Mouse (Mus musculus) left cerebral cortex, adult 2 months (tissue): ENCODE data around the gene Rtbdn. TPM values are rescaled to one million over a fixed set of nuclear protein-coding genes. Genes with fewer than 3 reads are reported as not detected.
A peak's percentile ranks its signal among the peaks of the same experiment; 100 is the strongest.

Experiments used
- DNase-seq, 2 experiments: peaks; one replicate each; pipeline ENCODE4 v3.0.0; 2021 to 2022; ENCODE audit warnings: low spot score in 2 of 2, mixed read lengths in 1 of 2; ENCODE audit errors: extremely low spot score in 1 of 2
- H3K27ac ChIP-seq: fragments of 200-600 bp; 2 replicates; pipeline ENCODE4 v1.8.1; 2022
- H3K4me3 ChIP-seq: fragments of 200-600 bp; 2 replicates; pipeline ENCODE4 v1.8.1; 2022
- CTCF ChIP-seq: fragments of 200-600 bp; IDR thresholded peaks from 2 replicates; pipeline ENCODE4 v1.8.1; 2022; ENCODE audit warnings: antibody characterized with exemption, mild to moderate bottlenecking, moderate library complexity
- intact Hi-C: fragments of 180-260 bp; cut with DNase I; formaldehyde crosslinking; loops from one replicate; pipeline ENCODE4 v1.15.1; 2025
- microRNA-seq, 2 experiments: library from miRNA; unstranded; fragments of <30 nt; microRNA quantifications; one replicate each; pipeline ENCODE4 v1.2.0; 2021
- total RNA-seq, 2 experiments: library from RNA; stranded (reverse); gene quantifications; 2 replicates each; pipeline ENCODE4 v1.2.3; 2021

Rtbdn gene
- total RNA-seq, 2 experiments from 2014 or later, result 1.1 to 1.2 TPM

DNA sequence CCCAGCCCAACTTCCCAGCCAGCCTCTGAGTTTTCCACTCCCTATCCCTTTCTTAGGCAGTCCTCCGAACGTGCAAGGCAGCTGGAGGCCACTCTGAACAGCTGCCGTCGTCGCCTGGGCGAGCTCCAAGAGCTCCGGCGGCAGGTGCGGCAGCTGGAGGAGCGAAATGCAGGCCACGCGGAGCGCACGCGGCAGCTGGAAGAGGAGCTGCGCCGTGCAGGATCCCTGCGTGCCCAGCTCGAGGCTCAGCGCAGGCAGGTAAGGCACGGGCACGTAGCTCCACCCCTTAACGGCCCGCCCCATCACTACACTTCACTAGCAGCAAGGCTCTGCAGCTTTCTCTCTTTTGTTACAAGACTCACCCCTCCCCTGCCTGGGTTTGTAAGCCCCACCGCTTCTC lies 48.9 kb downstream of the Rtbdn start:
- intact Hi-C loops, result no loop called here
- no peak for DNase-seq

DNA sequence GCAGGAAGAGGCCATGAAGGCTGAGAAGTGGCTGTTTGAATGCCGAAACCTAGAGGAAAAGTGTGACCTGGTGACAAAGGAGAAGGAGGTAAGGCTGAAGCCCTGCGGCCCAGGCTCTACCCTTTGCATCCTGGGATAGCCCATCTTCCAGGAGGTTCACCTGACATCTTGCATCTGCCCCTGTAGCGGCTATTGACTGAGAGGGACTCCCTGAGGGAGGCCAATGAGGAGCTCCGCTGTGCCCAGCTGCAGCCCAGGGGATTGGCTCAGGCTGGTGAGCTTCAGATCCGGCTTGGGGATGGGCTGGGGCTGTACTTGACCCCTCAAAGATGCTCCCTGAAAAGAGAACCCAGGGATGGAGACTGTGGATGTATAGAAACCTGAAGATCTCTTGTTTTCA lies 50.2 kb downstream of the Rtbdn start:
- Histone ChIP-seq H3K4me3 (no peak overlapping the region), H3K27ac (no peak overlapping the region)
- TF ChIP-seq CTCF, result no peak
- intact Hi-C loops, result no loop called here
- DNase-seq, result no peak

More for the DNA sequence above, 48.9 kb downstream of the Rtbdn start:
- H3K27ac ChIP-seq, result no peak overlapping the region
- H3K4me3 ChIP-seq, result no peak overlapping the region
- no peak for TF ChIP-seq CTCF

DNA sequence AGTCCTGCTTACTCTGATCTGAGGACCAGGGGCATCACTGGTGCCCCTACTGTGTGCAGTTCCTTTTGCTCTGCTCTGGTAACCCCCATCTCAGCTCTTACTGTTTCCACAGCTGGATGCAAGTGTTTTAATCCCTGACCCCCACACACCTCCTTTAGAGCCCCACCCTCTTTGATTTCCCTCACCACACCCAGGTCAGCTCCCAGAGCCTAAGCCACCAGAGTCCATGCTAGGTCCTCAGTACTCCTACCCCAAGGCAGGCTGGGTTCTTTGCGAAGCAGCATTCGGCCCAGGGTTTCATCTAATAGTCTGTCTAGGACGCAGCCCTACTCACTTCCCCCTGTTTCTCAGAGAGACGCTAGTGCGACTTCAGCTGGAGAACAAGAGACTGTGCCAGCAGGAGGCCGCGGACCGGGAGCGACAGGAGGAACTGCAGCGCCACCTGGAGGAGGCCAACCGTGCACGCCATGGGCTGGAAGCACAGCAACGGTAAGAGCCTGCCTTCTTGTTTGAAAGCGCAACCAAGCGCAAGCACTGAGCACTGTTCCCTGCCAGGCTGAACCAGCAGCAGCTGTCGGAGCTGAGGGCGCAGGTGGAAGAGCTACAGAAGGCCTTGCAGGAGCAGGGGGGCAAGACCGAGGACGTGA lies 51.0 kb downstream of the Rtbdn start:
- no peak overlapping the region for H3K27ac ChIP-seq
- no peak overlapping the region for H3K4me3 ChIP-seq
- intact Hi-C loops, result no loop called here
- TF ChIP-seq CTCF, result peak; percentile 97
- DNase-seq, result peak; percentile 87 to 94

Small RNAs within 50 kb of the gene (microRNA-seq; reads per million reads assigned to microRNA genes)
- 1.2 to 2.9 reads per million in 2 experiments for gene Gm24197

Other genes starting within 250 kb of the Rtbdn start
- gene Lyl1, start 245.5 kb upstream of the Rtbdn start, total RNA-seq, result 1 to 10 TPM; 1.6 to 2.6 TPM
- gene G430095P16Rik, start 224.0 kb upstream of the Rtbdn start, total RNA-seq, result not detected
- 100 to 1,000 TPM; 347 to 350 TPM for gene Nfix, start 146.6 kb upstream of the Rtbdn start, total RNA-seq
- 10 to 100 TPM in 1 of 2 experiments, 1 to 10 TPM in 1; 9.7 to 11.1 TPM for gene Dand5, start 124.2 kb upstream of the Rtbdn start, total RNA-seq
- gene Gadd45gip1, start 115.5 kb upstream of the Rtbdn start, total RNA-seq, result 10 to 100 TPM; 23.9 to 25.8 TPM
- gene Rad23a, start 106.3 kb upstream of the Rtbdn start, total RNA-seq, result 10 to 100 TPM; 77.7 to 77.8 TPM
- gene Calr, start 100.1 kb upstream of the Rtbdn start, total RNA-seq, result 100 to 1,000 TPM; 459 to 496 TPM
- gene Farsa, start 90.0 kb upstream of the Rtbdn start, total RNA-seq, result 10 to 100 TPM; 49.8 to 50.1 TPM
- gene Syce2, start 74.9 kb upstream of the Rtbdn start, total RNA-seq, result 1 to 10 TPM; 7.8 to 8.0 TPM
- gene Gcdh, start 53.1 kb upstream of the Rtbdn start, total RNA-seq, result 10 to 100 TPM; 35.6 to 44.1 TPM
- under 1 TPM in 1 of 2 experiments, not detected in 1; 0.23 TPM for gene Klf1, start 45.1 kb upstream of the Rtbdn start, total RNA-seq
- 1 to 10 TPM; 4.3 to 5.1 TPM for gene Dnase2a, start 38.4 kb upstream of the Rtbdn start, total RNA-seq
- gene Mast1, start 9.6 kb upstream of the Rtbdn start, total RNA-seq, result 10 to 100 TPM; 89.4 to 95.7 TPM
- gene Gm49661, start 22.4 kb downstream of the Rtbdn start, total RNA-seq, result not detected
- 100 to 1,000 TPM; 319 to 333 TPM for gene Prdx2, start 22.6 kb downstream of the Rtbdn start, total RNA-seq
- 10 to 100 TPM; 43.4 to 47.3 TPM for gene Rnaseh2a, start 22.8 kb downstream of the Rtbdn start, total RNA-seq
- 100 to 1,000 TPM in 1 of 2 experiments, 10 to 100 TPM in 1; 99.5 to 145 TPM for gene Junb, start 31.7 kb downstream of the Rtbdn start, total RNA-seq
- 10 to 100 TPM; 11.3 to 11.6 TPM for gene Hook2, start 43.6 kb downstream of the Rtbdn start, total RNA-seq
- gene Best2, start 67.5 kb downstream of the Rtbdn start, total RNA-seq, result not detected
- gene Asna1, start 78.3 kb downstream of the Rtbdn start, total RNA-seq, result 100 to 1,000 TPM; 122 to 124 TPM
- gene Trir, start 79.8 kb downstream of the Rtbdn start, total RNA-seq, result 100 to 1,000 TPM; 124 to 132 TPM
- gene Tnpo2, start 89.9 kb downstream of the Rtbdn start, total RNA-seq, result 100 to 1,000 TPM; 146 to 163 TPM
- gene Fbxw9, start 113.1 kb downstream of the Rtbdn start, total RNA-seq, result 10 to 100 TPM; 21.5 to 25.5 TPM
- gene Gm5741, start 121.0 kb downstream of the Rtbdn start, total RNA-seq, result not detected
- 10 to 100 TPM; 66.1 to 68.7 TPM for gene Dhps, start 124.8 kb downstream of the Rtbdn start, total RNA-seq
- 10 to 100 TPM; 55.6 to 55.7 TPM for gene Wdr83os, start 133.7 kb downstream of the Rtbdn start, total RNA-seq
- 10 to 100 TPM; 25.5 to 27.8 TPM for gene Wdr83, start 134.3 kb downstream of the Rtbdn start, total RNA-seq
- gene Man2b1, start 136.3 kb downstream of the Rtbdn start, total RNA-seq, result 10 to 100 TPM; 34.7 to 35.9 TPM
- 1 to 10 TPM; 7.0 to 7.9 TPM for gene Zfp791, start 176.1 kb downstream of the Rtbdn start, total RNA-seq
- not detected for gene Cks1brt, start 204.9 kb downstream of the Rtbdn start, total RNA-seq